ENCODE assay signal across 9 mouse cellular contexts in genomic region chr17:56558448-56558847, GRCm38 (mm10). TPM values are rescaled to one million over a fixed set of nuclear protein-coding genes. Genes with fewer than 3 reads are reported as not detected.
DNase-seq lines count a peak whose midpoint lies in the region; ATAC-seq and TF ChIP-seq lines count a peak whose summit lies in the region.
"Had no signal": no experiment of that assay in that cellular context is flagged by ENCODE, and none has a peak within 500 bp of the region (broad histone marks: within the 10 kb centered on the region; RNA-seq: fewer than 3 reads in every experiment).

No protein-coding gene starts in this region.

- no peak overlapping the region for H3K9ac ChIP-seq in ES-Bruce4 (ENCODE audit: low read depth, poor library complexity, severe bottlenecking)
- H3K9ac ChIP-seq in embryonic facial prominence, embryonic 14.5 days (ENCODE audit: low read depth, low read length): no peak overlapping the region
- no peak overlapping the region for H3K9ac ChIP-seq in heart, embryonic 16.5 days (ENCODE audit: low read length)
- H3K9ac ChIP-seq in lung, embryonic 14.5 days: no peak overlapping the region
- H3K9ac ChIP-seq: heart, embryonic 13.5 days had no signal

- no peak overlapping the region for H3K27ac ChIP-seq in ES-Bruce4 (ENCODE audit: insufficient read depth, low read length)
- no peak overlapping the region for H3K27ac ChIP-seq in bone marrow, adult 2 months (ENCODE audit: control insufficient read depth, insufficient read depth, low read depth, low read length, poor library complexity)
- no peak overlapping the region for H3K27ac ChIP-seq in embryonic facial prominence, embryonic 14.5 days (replicated peaks; ENCODE audit: low read depth, low read length)
- no peak overlapping the region for H3K27ac ChIP-seq in heart, embryonic 16.5 days (ENCODE audit: low read length)
- H3K27ac ChIP-seq in lung, embryonic 14.5 days (ENCODE audit: low read depth): no peak overlapping the region
- H3K27ac ChIP-seq: heart, embryonic 13.5 days had no signal

- H3K4me3 ChIP-seq in ES-Bruce4 (ENCODE audit: low read depth, low read length): no peak overlapping the region
- H3K4me3 ChIP-seq in bone marrow, adult 2 months (replicated peaks; ENCODE audit: control insufficient read depth, low read depth, low read length): no peak overlapping the region
- H3K4me3 ChIP-seq in embryonic facial prominence, embryonic 14.5 days (ENCODE audit: low read depth, low read length): no peak overlapping the region
- no peak overlapping the region for H3K4me3 ChIP-seq in heart, embryonic 16.5 days (ENCODE audit: low read length)
- no peak overlapping the region for H3K4me3 ChIP-seq in lung, embryonic 14.5 days (ENCODE audit: low read depth, low read length)
- H3K4me3 ChIP-seq: heart, embryonic 13.5 days had no signal

- no peak for TF ChIP-seq POLR2A in ES-Bruce4 (IDR thresholded peaks at IDR 0.05; ENCODE audit: insufficient read depth, low read length)
- no peak for TF ChIP-seq POLR2A in bone marrow, adult 2 months (IDR thresholded peaks at IDR 0.05; ENCODE audit: borderline replicate concordance, control insufficient read depth, low read depth, low read length)

- peak; percentile 56 for ATAC-seq in embryonic facial prominence, embryonic 14.5 days (ENCODE audit: low read depth)
- peak; percentile 55; the same call in 1 of the 2 replicates for ATAC-seq in heart, embryonic 16.5 days (replicated peaks; ENCODE audit: extremely low read depth, insufficient read depth, low FRiP score)
- peak; percentile 67 for ATAC-seq in lung, embryonic 14.5 days (ENCODE audit: insufficient read depth)

- TF ChIP-seq EP300 in ES-Bruce4 (IDR thresholded peaks at IDR 0.05; ENCODE audit: insufficient read depth, low read depth, low read length): no peak

- no peak overlapping the region for H3K4me2 ChIP-seq in embryonic facial prominence, embryonic 14.5 days (ENCODE audit: low read depth, low read length)
- H3K4me2 ChIP-seq in heart, embryonic 16.5 days (ENCODE audit: low read depth, low read length): no peak overlapping the region
- H3K4me2 ChIP-seq in lung, embryonic 14.5 days: no peak overlapping the region
- H3K4me2 ChIP-seq: heart, embryonic 13.5 days had no signal

- peaks cover 24% of the 10 kb centered on the region for H3K36me3 ChIP-seq in ES-Bruce4 (ENCODE audit: control insufficient read depth, insufficient read depth, low read length, poor library complexity, severe bottlenecking)
- H3K36me3 ChIP-seq in embryonic facial prominence, embryonic 14.5 days (ENCODE audit: control insufficient read depth, insufficient read depth, low read length): peaks cover 32% of the 10 kb centered on the region
- H3K36me3 ChIP-seq in heart, embryonic 16.5 days (ENCODE audit: control insufficient read depth, insufficient read depth): peaks cover 26% of the 10 kb centered on the region
- peaks cover 28% of the 10 kb centered on the region for H3K36me3 ChIP-seq in lung, embryonic 14.5 days (ENCODE audit: insufficient read depth)

- peak; percentile 84 for TF ChIP-seq CTCF in ES-Bruce4 (IDR thresholded peaks at IDR 0.05; ENCODE audit: low read depth, low read length)
- peak; percentile 78 for TF ChIP-seq CTCF in bone marrow, adult 2 months (IDR thresholded peaks at IDR 0.05; ENCODE audit: control insufficient read depth, insufficient read depth, low read length)
- peak; percentile 90 for TF ChIP-seq CTCF in lung, embryonic 14.5 days (IDR thresholded peaks at IDR 0.05; ENCODE audit: low read depth)

- WGBS in bone marrow, adult 2 months: 18% methylated on average over 3 of the region's 3 CpGs
- WGBS in embryonic facial prominence, embryonic 14.5 days: 19% methylated on average over 3 of the region's 3 CpGs
- WGBS in heart, embryonic 16.5 days: 14% methylated on average over 3 of the region's 3 CpGs
- WGBS in lung, embryonic 14.5 days: 11% methylated on average over 3 of the region's 3 CpGs

- DNase-seq in embryonic facial prominence, embryonic 14.5 days (ENCODE audit: low spot score): peak; percentile 72
- DNase-seq in kidney, postnatal 25 days: peak; percentile 65 to 70
- peak; percentile 85 for DNase-seq in lung, embryonic 14.5 days
- peak; percentile 37 for DNase-seq in retina, adult 2 months (ENCODE audit: low read depth, low spot score)
- peak; percentile 68 for DNase-seq in thymus, postnatal 25 days

- H3K9me3 ChIP-seq in ES-Bruce4 (replicated peaks; ENCODE audit: control insufficient read depth, insufficient read depth, low read length, poor library complexity, severe bottlenecking): no peaks in the 10 kb centered on the region
- no peaks in the 10 kb centered on the region for H3K9me3 ChIP-seq in embryonic facial prominence, embryonic 14.5 days (ENCODE audit: control insufficient read depth, low read length)
- no peaks in the 10 kb centered on the region for H3K9me3 ChIP-seq in heart, embryonic 16.5 days (replicated peaks; ENCODE audit: control insufficient read depth, low read length)
- no peaks in the 10 kb centered on the region for H3K9me3 ChIP-seq in lung, embryonic 14.5 days (ENCODE audit: low read depth, low read length)
- H3K9me3 ChIP-seq: heart, embryonic 13.5 days had no signal

- H3K27me3 ChIP-seq in ES-Bruce4 (ENCODE audit: control insufficient read depth, insufficient read depth, low read length, poor library complexity, severe bottlenecking): no peaks in the 10 kb centered on the region
- H3K27me3 ChIP-seq in embryonic facial prominence, embryonic 14.5 days (replicated peaks; ENCODE audit: control insufficient read depth, insufficient read depth, low read length): no peaks in the 10 kb centered on the region
- no peaks in the 10 kb centered on the region for H3K27me3 ChIP-seq in heart, embryonic 16.5 days (ENCODE audit: control insufficient read depth, insufficient read depth, low read length)
- no peaks in the 10 kb centered on the region for H3K27me3 ChIP-seq in lung, embryonic 14.5 days (ENCODE audit: insufficient read depth, low read length)

- H3K4me1 ChIP-seq in ES-Bruce4 (ENCODE audit: control insufficient read depth, insufficient read depth, low read length): no peaks in the 10 kb centered on the region
- no peaks in the 10 kb centered on the region for H3K4me1 ChIP-seq in bone marrow, adult 2 months (ENCODE audit: control insufficient read depth, insufficient read depth, low read length)
- H3K4me1 ChIP-seq in embryonic facial prominence, embryonic 14.5 days (ENCODE audit: control insufficient read depth, insufficient read depth, low read length): no peaks in the 10 kb centered on the region
- H3K4me1 ChIP-seq in heart, embryonic 16.5 days (ENCODE audit: control insufficient read depth, insufficient read depth, low read length): no peaks in the 10 kb centered on the region
- no peaks in the 10 kb centered on the region for H3K4me1 ChIP-seq in lung, embryonic 14.5 days (ENCODE audit: insufficient read depth)

RNA-seq across cellular contexts. Expression of gene Gm20219, which starts 4.3 kb away (rescaled TPM):
- 1.1 and 2.3 TPM in 2 replicates for polyA plus RNA-seq in ES-Bruce4 (2011; ENCODE audit: insufficient read depth, insufficient read length, low read depth, missing spikeins)
- polyA plus RNA-seq in bone marrow, adult 2 months (2011; ENCODE audit: insufficient read depth, insufficient read length, low replicate concordance, missing spikeins): 2.6 and 4.0 TPM in 2 replicates
- polyA plus RNA-seq in embryonic facial prominence, embryonic 14.5 days (2014; fragmentation: Nextera tagmentation; extraction: Ambion mirVana): 3.9 and 4.2 TPM in 2 replicates
- 0.62 and 1.2 TPM in 2 replicates for polyA plus RNA-seq in heart, embryonic 16.5 days (2015; fragmentation: Nextera tagmentation; extraction: Ambion mirVana)
- polyA plus RNA-seq in lung, embryonic 14.5 days (2014; fragmentation: Nextera tagmentation; extraction: Ambion mirVana): 1.4 and 1.6 TPM in 2 replicates

RNA-seq across cellular contexts. Expression of gene Safb2, which starts 25.9 kb away (rescaled TPM):
- polyA plus RNA-seq in ES-Bruce4 (2011; ENCODE audit: insufficient read depth, insufficient read length, low read depth, missing spikeins): 107 and 117 TPM in 2 replicates
- polyA plus RNA-seq in bone marrow, adult 2 months (2011; ENCODE audit: insufficient read depth, insufficient read length, low replicate concordance, missing spikeins): 251 and 400 TPM in 2 replicates
- polyA plus RNA-seq in embryonic facial prominence, embryonic 14.5 days (2014; fragmentation: Nextera tagmentation; extraction: Ambion mirVana): 50.2 and 54.8 TPM in 2 replicates
- 57.6 and 60.6 TPM in 2 replicates for polyA plus RNA-seq in heart, embryonic 16.5 days (2015; fragmentation: Nextera tagmentation; extraction: Ambion mirVana)
- polyA plus RNA-seq in lung, embryonic 14.5 days (2014; fragmentation: Nextera tagmentation; extraction: Ambion mirVana): 63.1 and 69.4 TPM in 2 replicates

RNA-seq across cellular contexts. Expression of gene Safb, which starts 26.2 kb away (rescaled TPM):
- 99.4 and 111 TPM in 2 replicates for polyA plus RNA-seq in ES-Bruce4 (2011; ENCODE audit: insufficient read depth, insufficient read length, low read depth, missing spikeins)
- 94.9 and 178 TPM in 2 replicates for polyA plus RNA-seq in bone marrow, adult 2 months (2011; ENCODE audit: insufficient read depth, insufficient read length, low replicate concordance, missing spikeins)
- polyA plus RNA-seq in embryonic facial prominence, embryonic 14.5 days (2014; fragmentation: Nextera tagmentation; extraction: Ambion mirVana): 62.9 and 68.2 TPM in 2 replicates
- polyA plus RNA-seq in heart, embryonic 16.5 days (2015; fragmentation: Nextera tagmentation; extraction: Ambion mirVana): 76.5 and 92.3 TPM in 2 replicates
- 83.1 and 87.9 TPM in 2 replicates for polyA plus RNA-seq in lung, embryonic 14.5 days (2014; fragmentation: Nextera tagmentation; extraction: Ambion mirVana)

RNA-seq across cellular contexts. Expression of gene Znrf4, which starts 46.2 kb away (rescaled TPM):
- polyA plus RNA-seq in ES-Bruce4 (2011; ENCODE audit: insufficient read depth, insufficient read length, low read depth, missing spikeins): not detected in 2 replicates
- not detected in 2 replicates for polyA plus RNA-seq in bone marrow, adult 2 months (2011; ENCODE audit: insufficient read depth, insufficient read length, low replicate concordance, missing spikeins)
- not detected in 2 replicates for polyA plus RNA-seq in embryonic facial prominence, embryonic 14.5 days (2014; fragmentation: Nextera tagmentation; extraction: Ambion mirVana)
- not detected in 2 replicates for polyA plus RNA-seq in heart, embryonic 16.5 days (2015; fragmentation: Nextera tagmentation; extraction: Ambion mirVana)
- polyA plus RNA-seq in lung, embryonic 14.5 days (2014; fragmentation: Nextera tagmentation; extraction: Ambion mirVana): not detected in 2 replicates
- polyA plus RNA-seq: heart, embryonic 13.5 days had no signal

RNA-seq across cellular contexts. Expression of gene 2410015M20Rik, which starts 51.1 kb away (rescaled TPM):
- polyA plus RNA-seq in ES-Bruce4 (2011; ENCODE audit: insufficient read depth, insufficient read length, low read depth, missing spikeins): 105 and 131 TPM in 2 replicates
- 44.0 and 94.1 TPM in 2 replicates for polyA plus RNA-seq in bone marrow, adult 2 months (2011; ENCODE audit: insufficient read depth, insufficient read length, low replicate concordance, missing spikeins)
- polyA plus RNA-seq in embryonic facial prominence, embryonic 14.5 days (2014; fragmentation: Nextera tagmentation; extraction: Ambion mirVana): 271 and 281 TPM in 2 replicates
- 329 and 345 TPM in 2 replicates for polyA plus RNA-seq in heart, embryonic 16.5 days (2015; fragmentation: Nextera tagmentation; extraction: Ambion mirVana)
- polyA plus RNA-seq in lung, embryonic 14.5 days (2014; fragmentation: Nextera tagmentation; extraction: Ambion mirVana): 198 and 201 TPM in 2 replicates
